Mouse (Mus musculus) CH12.LX (cell line): ENCODE results near the gene Pitpna. TPM values are rescaled to one million over a fixed set of nuclear protein-coding genes. Genes with fewer than 3 reads are reported as not detected.

ENCODE experiments used
- DNase-seq: peaks from one replicate; pipeline ENCODE4 v3.0.0-alpha.2; 2013; ENCODE audit errors: extremely low read depth
- H3K27ac ChIP-seq: 2 replicates; pipeline ENCODE4 v1.5.1; 2012; ENCODE audit warnings: low read depth, mild to moderate bottlenecking, control low read depth, moderate library complexity; ENCODE audit not compliant: insufficient read depth
- H3K27me3 ChIP-seq: replicated peaks from 2 replicates; pipeline ENCODE3; 2012; ENCODE audit warnings: inconsistent platforms
- H3K36me3 ChIP-seq, 2 experiments: replicated peaks in 1 of 2; 2 replicates each; pipeline versions ENCODE3 to v1.6.1; 2012; ENCODE audit warnings: inconsistent platforms in 1 of 2, low read length in 1 of 2, mild to moderate bottlenecking in 1 of 2, mixed read lengths in 1 of 2, moderate library complexity in 1 of 2; ENCODE audit not compliant: control insufficient read depth in 1 of 2, insufficient read depth in 1 of 2
- H3K4me1 ChIP-seq, 2 experiments: 2 replicates each; pipeline ENCODE4 v1.6.1; 2012; ENCODE audit warnings: inconsistent platforms in 1 of 2, moderate library complexity in 1 of 2; ENCODE audit not compliant: insufficient read depth in 2 of 2, control insufficient read depth in 1 of 2
- H3K4me2 ChIP-seq: 2 replicates; pipeline ENCODE4 v1.6.1; 2012; ENCODE audit warnings: low read depth, mild to moderate bottlenecking, control low read depth; ENCODE audit not compliant: poor library complexity, insufficient read depth, severe bottlenecking
- H3K4me3 ChIP-seq, 3 experiments: fragments of 150-350 bp in 1 of 3; sonication (generic) in 1 of 3; replicated peaks in 1 of 3; 2 replicates each; pipeline versions ENCODE3 to v1.5.1; 2011 to 2012; ENCODE audit warnings: low read depth in 2 of 3, low read length in 2 of 3, mild to moderate bottlenecking in 2 of 3, moderate library complexity in 2 of 3, control low read depth in 1 of 3, improper control_type of control experiment in 1 of 3, inconsistent platforms in 1 of 3, mixed read lengths in 1 of 3; ENCODE audit not compliant: poor library complexity in 1 of 3
- H3K79me2 ChIP-seq: replicated peaks from 2 replicates; pipeline ENCODE4 v1.6.1; 2012; ENCODE audit warnings: mild to moderate bottlenecking, moderate library complexity; ENCODE audit not compliant: control insufficient read depth, poor library complexity, insufficient read depth, severe bottlenecking; ENCODE audit errors: extremely low read depth
- H3K9ac ChIP-seq: 2 replicates; pipeline ENCODE4 v1.6.1; 2012; ENCODE audit warnings: low read depth, mild to moderate bottlenecking, control low read depth, moderate library complexity; ENCODE audit not compliant: insufficient read depth
- H3K9me3 ChIP-seq: replicated peaks from 2 replicates; pipeline ENCODE3; 2012; ENCODE audit warnings: low read length, inconsistent platforms, mixed read lengths
- ELF1 ChIP-seq: IDR thresholded peaks from 2 replicates; pipeline ENCODE4 v1.6.1; 2014; ENCODE audit warnings: low read depth, mild to moderate bottlenecking, inconsistent platforms, low read length, improper control_type of control experiment
- GABPA ChIP-seq: IDR thresholded peaks from 2 replicates; pipeline ENCODE4 v1.6.1; 2012; ENCODE audit warnings: low read depth, low read length, improper control_type of control experiment, inconsistent platforms; ENCODE audit not compliant: insufficient replicate concordance
- HCFC1 ChIP-seq: IDR thresholded peaks from 2 replicates; pipeline ENCODE4 v1.6.1; 2012; ENCODE audit warnings: low read depth, mild to moderate bottlenecking, inconsistent platforms, low read length, improper control_type of control experiment
- IRF4 ChIP-seq: IDR thresholded peaks from 2 replicates; pipeline ENCODE4 v1.6.1; 2014; ENCODE audit warnings: low read depth, mild to moderate bottlenecking, inconsistent platforms, low read length, improper control_type of control experiment
- JUND ChIP-seq: conservative IDR thresholded peaks from 2 replicates; pipeline ENCODE4 v1.6.1; 2011; ENCODE audit warnings: low read depth, low read length, improper control_type of control experiment
- MAFK ChIP-seq: IDR thresholded peaks from 2 replicates; pipeline ENCODE4 v1.6.1; 2011; ENCODE audit warnings: low read length, improper control_type of control experiment; ENCODE audit not compliant: insufficient replicate concordance
- NELFE ChIP-seq: IDR thresholded peaks from 2 replicates; pipeline ENCODE4 v1.6.1; 2011; ENCODE audit warnings: low read depth, low read length, improper control_type of control experiment
- USF1 ChIP-seq: IDR thresholded peaks from 2 replicates; pipeline ENCODE4 v1.6.1; 2014; ENCODE audit warnings: low read depth, mild to moderate bottlenecking, inconsistent platforms, low read length, improper control_type of control experiment
- USF2 ChIP-seq: conservative IDR thresholded peaks from 2 replicates; pipeline ENCODE4 v1.6.1; 2011; ENCODE audit warnings: low read depth, low read length, improper control_type of control experiment
- ZC3H11A ChIP-seq: IDR thresholded peaks from 2 replicates; pipeline ENCODE4 v1.6.1; 2012; ENCODE audit warnings: low read depth, mild to moderate bottlenecking, inconsistent platforms, low read length, improper control_type of control experiment
- ZKSCAN1 ChIP-seq: IDR thresholded peaks from 2 replicates; pipeline ENCODE4 v1.6.1; 2012; ENCODE audit warnings: low read depth, inconsistent platforms, low read length, improper control_type of control experiment, borderline replicate concordance
- ZNF384 ChIP-seq: IDR thresholded peaks from 2 replicates; pipeline ENCODE4 v1.6.1; 2012; ENCODE audit warnings: low read depth, low read length, improper control_type of control experiment, inconsistent platforms
- dilution Hi-C: fragments of 300-500 bp; cut with MboI; formaldehyde crosslinking; loops from 2 replicates; pipeline ENCODE4 v1.14.3; 2020; ENCODE audit warnings: low sequenced_read_pairs; ENCODE audit not compliant: extremely low pct_unique_long_range_greater_than_20kb, extremely low pct_ligation_motif_present
- in situ Hi-C: fragments of 300-500 bp; cut with MboI; formaldehyde crosslinking; loops from 3 replicates; pipeline ENCODE4 v1.14.3; 2019; ENCODE audit warnings: low sequenced_read_pairs, low pct_ligation_motif_present, low pct_unique_long_range_greater_than_20kb, mixed read lengths
- polyA plus RNA-seq: library from polyadenylated mRNA; unstranded; fragments of >175 nt; gene quantifications from 2 replicates; pipeline ENCODE4 v1.2.1, GENCODE M21; 2012; ENCODE audit warnings: low read depth; ENCODE audit not compliant: insufficient read length
- total RNA-seq, 2 experiments: library from RNA; depleted of rRNA; stranded (reverse); fragments of 300-350 nt in 1 of 2; fragments of >200 nt in 1 of 2; gene quantifications; 2 replicates each; pipeline ENCODE4 v1.2.3; 2012 to 2014

The Pitpna gene
- total and polyA plus RNA-seq, 3 experiments: 61.8 to 243 (median 80.7) TPM

DNA sequence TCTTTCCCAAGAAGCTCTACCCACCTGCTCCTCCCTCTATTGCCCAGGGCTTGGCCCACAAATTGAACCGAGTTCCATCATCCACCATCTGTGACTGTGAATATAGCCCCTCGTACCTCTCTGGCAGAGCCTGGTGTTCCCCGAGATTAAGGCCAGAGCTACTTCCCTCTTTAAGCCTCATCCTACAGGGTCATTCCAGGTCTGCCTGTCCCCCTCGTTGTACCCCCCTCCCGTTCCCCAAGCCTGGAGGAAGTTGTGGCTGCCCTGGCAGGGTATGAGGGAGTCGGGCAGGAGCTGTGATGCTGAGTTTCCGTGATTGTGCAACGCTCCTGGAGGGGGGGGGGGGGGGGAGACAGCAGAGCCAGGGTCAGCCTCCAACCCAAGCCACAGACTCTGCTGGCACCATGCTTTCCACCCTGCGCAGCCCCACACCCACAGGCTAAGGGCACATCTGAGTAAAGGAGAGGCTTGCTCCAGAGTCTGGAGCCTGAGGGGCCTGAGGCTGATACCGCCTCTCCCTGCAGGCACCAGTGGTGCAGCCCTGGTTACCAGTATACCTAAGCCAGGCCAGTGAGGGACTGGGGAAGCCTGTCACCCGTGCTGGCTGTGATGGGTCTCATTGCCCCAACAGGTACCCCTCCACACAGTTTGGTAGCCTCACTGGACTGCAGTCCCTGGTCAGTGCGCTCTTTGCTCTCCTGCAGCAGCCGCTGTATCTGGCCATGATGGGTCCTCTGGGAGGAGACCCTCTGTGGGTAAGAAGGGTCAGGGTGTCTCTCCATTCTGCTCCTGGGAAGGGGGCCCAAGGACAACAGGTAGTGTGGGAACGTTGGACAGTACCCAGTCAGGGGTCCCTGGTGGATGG, 16.5 kb upstream of the Pitpna start:
- DNase-seq: no peak
- no peak for TF ChIP-seq IRF4
- in situ Hi-C loops: loop anchor here (5.0 kb wide), 1 partner anchor 39 kb away; the partner anchor contains the start of gene Slc43a2
- dilution Hi-C loops: no loop called here
- Histone ChIP-seq H3K4me1 (peaks cover 22 to 61% of the 10 kb centered on the region in 2 experiments), H3K4me3 (no peak overlapping the region), H3K27me3 (no peaks in the 10 kb centered on the region), H3K36me3 (peaks cover 20 to 60% of the 10 kb centered on the region in 2 experiments), H3K9me3 (no peaks in the 10 kb centered on the region), H3K9ac (no peak overlapping the region), H3K4me2 (no peak overlapping the region), H3K79me2 (no peaks in the 10 kb centered on the region), H3K27ac (no peak overlapping the region)

- Histone ChIP-seq H3K27ac (no peak overlapping the region), H3K36me3 (peaks cover 18 to 50% of the 10 kb centered on the region in 2 experiments), H3K4me3 (no peak overlapping the region), H3K27me3 (no peaks in the 10 kb centered on the region), H3K79me2 (no peaks in the 10 kb centered on the region), H3K4me1 (peaks cover 24 to 57% of the 10 kb centered on the region in 2 experiments)
- in situ Hi-C loops: loop anchor here (5.0 kb wide), 1 partner anchor 40 kb away; the partner anchor contains the start of gene Slc43a2
- DNase-seq: no peak
- dilution Hi-C loops: no loop called here
- TF ChIP-seq ZNF384 (no peak), ELF1 (no peak), NELFE (no peak), MAFK (no peak), GABPA (no peak), ZKSCAN1 (no peak), IRF4 (no peak), HCFC1 (no peak), USF2 (no peak), ZC3H11A (no peak), JUND (no peak), USF1 (no peak)
- TF ChIP-seq, all 38 proteins: peak for 0
- no peak overlapping the region for H3K4me2 ChIP-seq
- H3K9ac ChIP-seq: no peak overlapping the region
- H3K9me3 ChIP-seq: no peaks in the 10 kb centered on the region
Measured at GRCm38 (mm10) chr11:75572301-75572791, 15.6 kb upstream of the Pitpna start.
